Mouse (Mus musculus) spleen, embryonic (tissue): ENCODE data around the gene Apbb1ip.

Experiments used
- CTCF ChIA-PET: fragments of 350-600 bp; sonication (Branson Sonifier 250); formaldehyde crosslinking; loops from one replicate; lab custom pipeline; 2022; lab: Charles Lee

Gene Apbb1ip

GRCm38 (mm10) chr2:22773549-22774180 lies at the start of gene Apbb1ip:
Apbb1ip (plus strand) TSS chr2:22774094.
- CTCF ChIA-PET: no interaction called here

GRCm38 (mm10) chr2:22727113-22727512 lies 46.8 kb upstream of the Apbb1ip start:
- CTCF ChIA-PET: no interaction called here

- CTCF ChIA-PET: no interaction called here
Observed at GRCm38 (mm10) chr2:22736134-22736533, 37.8 kb upstream of the Apbb1ip start.

- CTCF ChIA-PET: interaction anchor here (0.5 kb wide), 1 partner anchor 324 kb away, joined by 4 read pairs; no protein-coding TSS in a partner anchor
Observed at GRCm38 (mm10) chr2:22739369-22739768, 34.5 kb upstream of the Apbb1ip start.

GRCm38 (mm10) chr2:22740441-22740840 lies 33.5 kb upstream of the Apbb1ip start:
- CTCF ChIA-PET: no interaction called here

- CTCF ChIA-PET: no interaction called here
Observed at GRCm38 (mm10) chr2:22741222-22741621, 32.7 kb upstream of the Apbb1ip start.

- CTCF ChIA-PET: no interaction called here
Observed at GRCm38 (mm10) chr2:22744121-22744761, 29.7 kb upstream of the Apbb1ip start.

- CTCF ChIA-PET: no interaction called here
Observed at GRCm38 (mm10) chr2:22744876-22745275, 29.0 kb upstream of the Apbb1ip start.

- CTCF ChIA-PET: interaction anchor here (0.7 kb wide), 2 partner anchors 14 to 174 kb away, joined by 3 read pairs; no protein-coding TSS in a partner anchor
Observed at GRCm38 (mm10) chr2:22746785-22747184, 27.1 kb upstream of the Apbb1ip start.

GRCm38 (mm10) chr2:22747941-22748340 lies 26.0 kb upstream of the Apbb1ip start:
- CTCF ChIA-PET: no interaction called here

- CTCF ChIA-PET: no interaction called here
Observed at GRCm38 (mm10) chr2:22749761-22750160, 24.1 kb upstream of the Apbb1ip start.

- CTCF ChIA-PET: no interaction called here
Observed at GRCm38 (mm10) chr2:22752492-22752891, 21.4 kb upstream of the Apbb1ip start.

- CTCF ChIA-PET: interaction anchor here (0.5 kb wide), 1 partner anchor 11 kb away, joined by 3 read pairs; no protein-coding TSS in a partner anchor
Observed at GRCm38 (mm10) chr2:22753461-22754075, 20.3 kb upstream of the Apbb1ip start.

GRCm38 (mm10) chr2:22754222-22754824 lies 19.6 kb upstream of the Apbb1ip start:
- CTCF ChIA-PET: no interaction called here

GRCm38 (mm10) chr2:22755561-22755960 lies 18.3 kb upstream of the Apbb1ip start:
- CTCF ChIA-PET: interaction anchor here (0.6 kb wide), 1 partner anchor 10 kb away, joined by 3 read pairs; no protein-coding TSS in a partner anchor

- CTCF ChIA-PET: interaction anchor here (1.1 kb wide), 1 partner anchor 9 kb away, joined by 3 read pairs; no protein-coding TSS in a partner anchor
Observed at GRCm38 (mm10) chr2:22758310-22758972, 15.5 kb upstream of the Apbb1ip start.

GRCm38 (mm10) chr2:22760452-22760851 lies 13.4 kb upstream of the Apbb1ip start:
- CTCF ChIA-PET: interaction anchor here (0.7 kb wide), 4 partner anchors 18 to 116 kb away, joined by 3 to 7 read pairs (median 4); no protein-coding TSS in a partner anchor

- CTCF ChIA-PET: interaction anchor here (0.5 kb wide), 1 partner anchor 14 kb away, joined by 3 read pairs; no protein-coding TSS in a partner anchor
Observed at GRCm38 (mm10) chr2:22761103-22761521, 12.8 kb upstream of the Apbb1ip start.

GRCm38 (mm10) chr2:22764774-22765387 lies 9.0 kb upstream of the Apbb1ip start:
- CTCF ChIA-PET: interaction anchor here (0.7 kb wide), 1 partner anchor 12 kb away, joined by 3 read pairs; no protein-coding TSS in a partner anchor

GRCm38 (mm10) chr2:22771311-22771710 lies 2.6 kb upstream of the Apbb1ip start:
- CTCF ChIA-PET: interaction anchor here (0.7 kb wide), 1 partner anchor 66 kb away, joined by 3 read pairs; no protein-coding TSS in a partner anchor
